Mouse (Mus musculus): ENCODE data around the gene Chst13.

The Chst13 gene

GRCm38 (mm10) chr6:90324991-90325390, at the start of gene Chst13:
Gene Chst13 (minus strand): TSS chr6:90325185.
- peak; percentile 31 for DNase-seq (ENCODE audit: low spot score)

- DNase-seq (ENCODE audit: low spot score), result no peak
Measured at GRCm38 (mm10) chr6:90374647-90375046, 49.7 kb upstream of the Chst13 start.

- no peak for DNase-seq (ENCODE audit: low spot score)
Measured at GRCm38 (mm10) chr6:90369725-90370553, 45.0 kb upstream of the Chst13 start.

GRCm38 (mm10) chr6:90368976-90369724, 44.2 kb upstream of the Chst13 start, which contains the start of gene Zxdc:
Gene Zxdc (plus strand): TSS chr6:90369492.
- DNase-seq (ENCODE audit: low spot score), result peak; percentile 100

- peak; percentile 58 for DNase-seq (ENCODE audit: low spot score)
Measured at GRCm38 (mm10) chr6:90363301-90363700, 38.3 kb upstream of the Chst13 start.

GRCm38 (mm10) chr6:90360922-90361614, 36.1 kb upstream of the Chst13 start:
- no peak for DNase-seq (ENCODE audit: low spot score)

GRCm38 (mm10) chr6:90360024-90360781, 35.2 kb upstream of the Chst13 start:
- peak; percentile 50 for DNase-seq (ENCODE audit: low spot score)

- DNase-seq (ENCODE audit: low spot score), result no peak
Measured at GRCm38 (mm10) chr6:90359445-90359844, 34.5 kb upstream of the Chst13 start.

GRCm38 (mm10) chr6:90358142-90358541, 33.2 kb upstream of the Chst13 start:
- no peak for DNase-seq (ENCODE audit: low spot score)

GRCm38 (mm10) chr6:90350011-90350410, 25.0 kb upstream of the Chst13 start:
- DNase-seq (ENCODE audit: low spot score), result no peak

- DNase-seq (ENCODE audit: low spot score), result no peak
Measured at GRCm38 (mm10) chr6:90348500-90348899, 23.5 kb upstream of the Chst13 start.

GRCm38 (mm10) chr6:90347183-90347582, 22.2 kb upstream of the Chst13 start:
- DNase-seq (ENCODE audit: low spot score), result no peak

- no peak for DNase-seq (ENCODE audit: low spot score)
Measured at GRCm38 (mm10) chr6:90342343-90342742, 17.4 kb upstream of the Chst13 start.

GRCm38 (mm10) chr6:90334244-90334643, 9.3 kb upstream of the Chst13 start:
- no peak for DNase-seq (ENCODE audit: low spot score)

- no peak for DNase-seq (ENCODE audit: low spot score)
Measured at GRCm38 (mm10) chr6:90332561-90333425, 7.8 kb upstream of the Chst13 start, which contains the start of gene Uroc1. Gene Uroc1 (plus strand): TSS chr6:90333284.

GRCm38 (mm10) chr6:90329953-90330352, 5.0 kb upstream of the Chst13 start:
- peak; percentile 38 for DNase-seq (ENCODE audit: low spot score)

GRCm38 (mm10) chr6:90327670-90328069, 2.7 kb upstream of the Chst13 start:
- DNase-seq (ENCODE audit: low spot score), result no peak

- DNase-seq (ENCODE audit: low spot score), result no peak
Measured at GRCm38 (mm10) chr6:90324463-90324862, 522 bp downstream of the Chst13 start.

- no peak for DNase-seq (ENCODE audit: low spot score)
Measured at GRCm38 (mm10) chr6:90324026-90324425, 959 bp downstream of the Chst13 start.

- DNase-seq (ENCODE audit: low spot score), result no peak
Measured at GRCm38 (mm10) chr6:90321811-90322210, 3.2 kb downstream of the Chst13 start.

GRCm38 (mm10) chr6:90320429-90320828, 4.6 kb downstream of the Chst13 start:
- no peak for DNase-seq (ENCODE audit: low spot score)
